Mouse (Mus musculus) neutrophil, adult 83 days (primary cell): ENCODE measurements around the gene Arid3c. TPM values are rescaled to one million over a fixed set of nuclear protein-coding genes. Genes with fewer than 3 reads are reported as not detected.

Source experiments
- total RNA-seq, 2 experiments: library from RNA; stranded (reverse); gene quantifications; one replicate each; pipeline ENCODE4 v1.2.4; 2023

The Arid3c gene
- under 1 TPM in 1 of 2 experiments, not detected in 1; 0.31 TPM for total RNA-seq

GRCm38 (mm10) chr4:41731052-41731765 lies at the start of gene Arid3c:
TSS of gene Arid3c (minus strand) at chr4:41731142.

GRCm38 (mm10) chr4:41774002-41774401 lies 43.1 kb upstream of the Arid3c start, which contains the start of gene Ccl27a:
TSS of gene Ccl27a (minus strand) at chr4:41774247.

DNA sequence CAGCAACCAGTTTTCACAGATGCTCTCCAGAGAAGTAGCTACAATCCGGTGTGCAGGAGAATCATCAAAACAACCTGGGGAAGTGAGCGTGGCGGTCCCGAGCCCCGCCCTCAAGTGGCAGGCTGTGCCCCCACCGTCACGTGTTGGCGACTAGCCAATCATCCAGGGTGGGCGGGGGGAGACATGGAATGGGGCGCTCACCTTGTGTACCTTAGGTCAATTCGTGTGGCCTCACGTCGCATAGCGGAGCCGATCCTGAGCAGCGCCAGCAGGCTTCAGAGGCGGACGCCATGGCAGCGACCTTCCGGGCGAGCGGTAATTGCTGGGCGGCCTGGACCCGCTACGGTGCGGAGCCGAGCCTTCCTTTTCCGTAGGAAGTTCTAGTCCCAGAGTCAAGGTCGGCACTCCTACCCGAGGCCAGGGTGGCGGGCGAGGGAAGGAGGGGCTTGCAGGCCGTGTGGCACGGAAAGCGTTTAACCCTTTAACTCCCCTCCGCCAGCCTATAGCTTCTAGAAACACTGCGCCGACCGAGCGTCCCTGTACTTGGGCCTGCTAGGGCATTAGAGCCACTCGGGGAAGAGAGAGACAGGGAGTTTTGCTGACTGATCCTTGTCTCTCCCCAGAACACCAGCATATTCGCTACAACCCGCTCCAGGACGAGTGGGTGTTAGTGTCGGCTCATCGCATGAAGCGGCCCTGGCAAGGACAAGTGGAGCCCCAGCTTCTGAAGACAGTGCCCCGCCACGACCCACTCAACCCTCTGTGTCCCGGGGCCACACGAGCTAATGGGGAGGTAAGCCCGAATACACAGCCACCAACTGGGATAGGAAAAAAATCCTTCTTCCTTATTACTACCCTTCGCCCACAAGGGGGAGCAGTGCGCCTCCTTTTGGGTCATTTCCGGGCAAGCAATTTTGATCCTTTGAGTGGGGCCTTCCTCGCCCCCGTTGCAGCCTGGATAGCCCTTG lies 24.7 kb upstream of the Arid3c start, which contains the start of gene Sigmar1:
Gene Sigmar1, minus strand, starts transcription at position 820 of the 968 bp plus-strand sequence.

DNA sequence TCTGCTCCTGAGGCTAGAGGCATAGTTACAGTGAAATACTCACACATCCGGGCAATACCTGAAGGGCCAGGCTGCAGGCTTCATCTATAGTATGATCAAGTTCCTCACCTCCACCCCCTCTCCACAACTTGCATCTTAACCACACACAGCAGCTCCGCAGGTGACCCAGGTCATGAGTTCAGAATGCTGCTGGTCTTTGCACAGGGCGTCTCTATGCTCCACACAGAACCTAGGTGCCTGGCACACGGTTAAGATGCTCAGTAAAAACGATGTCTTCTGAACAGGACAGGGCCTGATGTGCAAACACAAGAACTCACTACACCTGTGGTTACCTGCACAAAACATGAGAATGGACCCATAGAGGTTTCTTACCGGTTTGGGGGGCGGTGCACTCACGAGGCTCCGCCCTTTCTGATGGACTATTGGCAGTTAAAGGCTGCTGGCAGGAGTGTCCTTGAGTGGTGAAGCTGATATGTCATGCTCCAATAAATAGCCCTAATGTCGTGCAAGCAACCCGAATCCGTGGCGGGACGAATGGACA lies 23.9 kb upstream of the Arid3c start, which contains the start of gene Galt:
Gene Galt, plus strand, starts transcription at position 432 of the 541 bp plus-strand sequence.

GRCm38 (mm10) chr4:41722918-41723351 lies 8.0 kb downstream of the Arid3c start, which contains the start of gene Dctn3:
TSS of gene Dctn3 (minus strand) at chr4:41723170.

DNA sequence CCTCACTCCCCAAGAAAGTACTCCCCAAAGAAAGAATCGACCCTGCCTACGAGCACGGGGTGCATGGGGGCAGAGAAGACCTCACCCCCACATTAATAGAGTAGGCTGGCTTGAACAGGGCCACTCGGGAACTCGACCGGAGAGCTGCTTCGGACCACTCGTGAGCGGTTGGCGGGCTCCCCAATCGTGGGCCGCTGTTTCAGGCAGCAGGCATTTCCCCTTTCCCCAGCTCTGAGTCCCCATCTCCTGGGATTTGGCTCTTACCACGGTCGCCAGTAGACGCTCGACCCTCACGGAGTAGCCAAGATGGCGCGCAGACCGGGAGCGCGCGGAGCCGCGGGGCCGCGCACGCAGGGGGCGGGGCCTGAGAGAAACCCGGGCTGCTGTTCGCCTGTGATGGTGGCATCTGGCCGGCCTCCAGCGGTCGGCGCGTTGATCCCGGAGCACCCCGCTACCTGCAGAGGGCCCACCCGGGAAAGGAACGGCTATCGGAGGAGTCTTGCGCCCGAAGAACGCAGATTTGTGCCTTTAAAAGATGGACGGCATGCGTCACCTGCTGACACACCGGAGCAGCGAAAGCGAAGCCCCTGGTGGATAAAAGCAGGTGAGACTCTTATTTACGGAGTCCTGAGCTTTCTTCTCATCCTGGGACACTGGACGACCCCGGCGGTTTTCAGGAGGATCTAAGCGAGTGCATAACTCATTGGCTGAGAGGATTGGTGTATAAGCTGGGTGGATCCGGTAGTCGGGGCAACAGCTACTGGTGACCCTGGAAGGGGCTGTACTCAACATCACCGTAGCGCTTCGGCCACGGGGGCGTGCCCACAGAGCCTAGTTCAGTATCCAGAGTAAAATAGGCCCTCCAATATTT lies 17.5 kb downstream of the Arid3c start, which contains the start of gene Rpp25l:
Gene Rpp25l, minus strand, starts transcription at position 338 of the 871 bp plus-strand sequence.

DNA sequence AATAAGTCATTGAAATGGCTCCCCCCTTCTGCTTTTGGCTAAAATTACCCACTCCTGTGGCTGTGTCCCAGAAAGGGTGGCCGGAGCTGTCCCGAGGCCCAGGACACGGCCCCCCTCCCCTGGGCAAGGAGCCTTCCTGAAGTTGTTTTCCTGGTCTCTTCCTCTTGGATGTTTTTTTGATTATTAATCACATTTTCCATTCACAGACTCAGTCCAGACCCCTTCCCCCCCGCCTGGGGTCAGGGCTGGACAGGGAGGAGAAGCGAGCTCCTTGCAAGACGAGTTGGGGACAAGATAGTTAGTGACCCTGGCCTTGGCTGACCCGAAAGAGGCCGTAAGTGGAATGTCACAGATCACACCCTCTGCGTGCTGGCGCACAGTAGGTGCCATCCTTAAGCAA lies 31.2 kb downstream of the Arid3c start, which contains the start of gene Il11ra1:
Gene Il11ra1, plus strand, starts transcription at position 207 of the 400 bp plus-strand sequence.

DNA sequence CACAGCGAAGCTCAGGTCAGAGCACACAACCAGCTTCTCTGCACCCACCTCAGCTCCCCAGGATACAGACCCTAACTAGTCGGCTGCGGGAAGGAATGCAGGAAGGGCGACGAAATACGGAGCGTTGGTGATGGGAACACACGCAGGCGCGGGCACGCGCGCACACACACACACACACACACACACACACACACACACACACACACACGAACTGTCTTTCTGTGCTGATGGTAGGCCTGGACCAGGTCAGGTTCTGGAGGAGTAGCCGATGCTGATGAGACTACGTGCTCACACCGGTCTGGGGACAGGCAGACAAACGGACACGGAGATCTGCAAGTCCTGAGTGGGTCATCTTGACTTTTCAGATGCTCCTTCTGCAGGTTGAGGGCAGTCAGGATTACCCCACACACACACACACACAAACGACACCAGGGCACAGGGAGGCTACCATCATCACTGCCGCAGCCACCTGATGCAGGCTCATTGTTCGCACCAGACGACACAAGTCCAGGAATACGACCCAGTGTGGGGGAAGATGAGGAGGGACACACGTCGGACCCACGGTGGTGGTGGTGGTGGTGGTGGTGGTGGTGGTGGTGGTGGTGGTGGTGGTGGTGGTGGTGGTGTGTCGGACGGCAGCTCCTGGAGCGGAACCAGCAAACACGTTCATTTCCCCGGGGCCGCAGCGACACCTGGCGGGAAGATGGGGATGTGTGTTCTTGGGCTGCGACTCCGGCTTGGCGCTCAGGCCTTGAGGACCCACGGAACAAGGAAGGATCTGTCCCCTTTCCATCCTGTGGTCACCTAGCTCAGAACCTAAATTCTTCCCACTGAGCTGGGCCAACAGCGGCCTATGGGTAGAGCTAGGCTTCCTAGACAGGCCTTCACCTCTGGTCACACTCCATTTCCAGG lies 33.8 kb downstream of the Arid3c start, which contains the start of gene Cntfr:
Gene Cntfr, minus strand, starts transcription at position 160 of the 912 bp plus-strand sequence.

Other genes with a start within 250 kb of the Arid3c start
- gene AI464131, start 228.1 kb downstream of the Arid3c start, total RNA-seq: under 1 TPM in 1 of 2 experiments, not detected in 1; 0.13 TPM
- not detected for gene 1110017D15Rik, start 213.8 kb downstream of the Arid3c start, total RNA-seq
- 10 to 100 TPM; 17.3 to 21.2 TPM for gene Fam219a, start 161.6 kb downstream of the Arid3c start, total RNA-seq
- not detected for gene Dnaic1, start 161.4 kb downstream of the Arid3c start, total RNA-seq
- not detected for gene Enho, start 90.8 kb downstream of the Arid3c start, total RNA-seq
- gene Cntfr, start 34.1 kb downstream of the Arid3c start, total RNA-seq: not detected
- 10 to 100 TPM in 1 of 2 experiments, 1 to 10 TPM in 1; 5.9 to 10.2 TPM for gene Il11ra1, start 31.2 kb downstream of the Arid3c start, total RNA-seq
- 10 to 100 TPM; 16.5 to 18.3 TPM for gene Rpp25l, start 17.6 kb downstream of the Arid3c start, total RNA-seq
- gene Dctn3, start 8.0 kb downstream of the Arid3c start, total RNA-seq: 10 to 100 TPM; 63.4 to 85.0 TPM
- 10 to 100 TPM; 22.7 to 27.3 TPM for gene Galt, start 24.1 kb upstream of the Arid3c start, total RNA-seq
- gene Sigmar1, start 25.0 kb upstream of the Arid3c start, total RNA-seq: 10 to 100 TPM; 17.9 to 18.5 TPM
- 1 to 10 TPM; 3.2 to 5.2 TPM for gene Ccl27a, start 43.1 kb upstream of the Arid3c start, total RNA-seq
- gene Gm21541, start 172.5 kb upstream of the Arid3c start, total RNA-seq: not detected
- gene Gm20878, start 210.4 kb upstream of the Arid3c start, total RNA-seq: 1 to 10 TPM; 1.8 to 3.3 TPM
- under 1 TPM in 1 of 2 experiments, not detected in 1; 0.24 TPM for gene Fam205a4, start 234.9 kb upstream of the Arid3c start, total RNA-seq